Mouse (Mus musculus) heart, embryonic 13.5 days (tissue): ENCODE data around the gene Ptpdc1. TPM values are rescaled to one million over a fixed set of nuclear protein-coding genes. Genes with fewer than 3 reads are reported as not detected.

Experiments
- ATAC-seq: fragments of 200-750 bp; cut with Nextera tagmentation; 2 replicates; pipeline ENCODE4 v1.8.0; 2017; ENCODE audit warnings: moderate TSS enrichment; ENCODE audit not compliant: insufficient number of reproducible peaks, low FRiP score, low TSS enrichment; ENCODE audit errors: extremely low read depth
- H3K27ac ChIP-seq: fragments of 300-500 bp; sonication (generic); replicated peaks from 2 replicates; pipeline ENCODE4 v1.5.1; 2015; ENCODE audit warnings: moderate library complexity, mild to moderate bottlenecking, inconsistent platforms
- H3K27me3 ChIP-seq: fragments of 300-500 bp; sonication (generic); replicated peaks from 2 replicates; pipeline ENCODE4 v1.6.1; 2015; ENCODE audit warnings: mild to moderate bottlenecking, inconsistent platforms
- H3K36me3 ChIP-seq: fragments of 300-500 bp; sonication (generic); 2 replicates; pipeline ENCODE4 v1.6.1; 2015; ENCODE audit warnings: mild to moderate bottlenecking, inconsistent platforms
- H3K4me1 ChIP-seq: fragments of 300-500 bp; sonication (generic); 2 replicates; pipeline ENCODE4 v1.6.1; 2015; ENCODE audit warnings: inconsistent platforms
- H3K4me2 ChIP-seq: fragments of 300-500 bp; sonication (generic); 2 replicates; pipeline ENCODE4 v1.6.1; 2015; ENCODE audit warnings: inconsistent platforms, mild to moderate bottlenecking, moderate library complexity
- H3K4me3 ChIP-seq: fragments of 300-500 bp; sonication (generic); 2 replicates; pipeline ENCODE4 v1.5.1; 2015; ENCODE audit warnings: moderate library complexity, mild to moderate bottlenecking, inconsistent platforms
- H3K9ac ChIP-seq: fragments of 300-500 bp; sonication (generic); 2 replicates; pipeline ENCODE4 v1.6.1; 2015; ENCODE audit warnings: inconsistent platforms, mild to moderate bottlenecking, moderate library complexity
- H3K9me3 ChIP-seq: fragments of 300-500 bp; sonication (generic); 2 replicates; pipeline ENCODE4 v1.6.1; 2016; ENCODE audit warnings: inconsistent platforms
- WGBS: fragments of 180-500 bp; shearing (Covaris S2); methylation state at CpG from one replicate; pipeline ENCODE4 v1.1.7; 2015; ENCODE audit warnings: mixed read lengths; 5-methylcytosine and 5-hydroxymethylcytosine counted together
- polyA plus RNA-seq: library from polyadenylated mRNA; unstranded; fragments of >200 nt; fragmentation: Nextera tagmentation; extraction: Ambion mirVana; gene quantifications from 2 replicates; pipeline ENCODE4 v1.2.1, GENCODE M21; 2015

Ptpdc1 gene
- polyA plus RNA-seq, 1 experiment from 2014 or later, result 6.6 TPM

- no peak overlapping the region for H3K4me3 ChIP-seq
- peaks cover 14% of the 10 kb centered on the region for H3K4me1 ChIP-seq
- H3K27me3 ChIP-seq, result no peaks in the 10 kb centered on the region
- no peak overlapping the region for H3K4me2 ChIP-seq
- H3K9ac ChIP-seq, result no peak overlapping the region
- H3K27ac ChIP-seq, result no peak overlapping the region
- H3K9me3 ChIP-seq, result no peaks in the 10 kb centered on the region
- WGBS, result 62% methylated on average over 10 of the region's 10 CpGs
- peaks cover 27% of the 10 kb centered on the region for H3K36me3 ChIP-seq
- no peak for ATAC-seq
Observed at GRCm38 (mm10) chr13:48582688-48583379, 42.6 kb downstream of the Ptpdc1 start.

- no peak for ATAC-seq
- H3K27ac ChIP-seq, result no peak overlapping the region
- peaks cover 35% of the 10 kb centered on the region for H3K4me1 ChIP-seq
- H3K4me2 ChIP-seq, result no peak overlapping the region
- no peak overlapping the region for H3K4me3 ChIP-seq
- no peaks in the 10 kb centered on the region for H3K9me3 ChIP-seq
- no peaks in the 10 kb centered on the region for H3K27me3 ChIP-seq
- 62% methylated on average over 4 of the region's 4 CpGs for WGBS
- H3K36me3 ChIP-seq, result peaks cover 12% of the 10 kb centered on the region
- H3K9ac ChIP-seq, result no peak overlapping the region
Observed at GRCm38 (mm10) chr13:48578616-48579015, 46.8 kb downstream of the Ptpdc1 start.

- Histone ChIP-seq H3K4me3 (no peak overlapping the region), H3K4me1 (peaks cover 43% of the 10 kb centered on the region), H3K27me3 (no peaks in the 10 kb centered on the region), H3K9ac (no peak overlapping the region), H3K36me3 (peaks cover 12% of the 10 kb centered on the region), H3K4me2 (peak overlapping the region; percentile 24), H3K27ac (no peak overlapping the region), H3K9me3 (no peaks in the 10 kb centered on the region)
- ATAC-seq, result no peak
- 23% methylated on average over 11 of the region's 11 CpGs for WGBS
Observed at GRCm38 (mm10) chr13:48577836-48578235, 47.6 kb downstream of the Ptpdc1 start.

GRCm38 (mm10) chr13:48577007-48577406 lies 48.5 kb downstream of the Ptpdc1 start:
- H3K36me3 ChIP-seq, result peaks cover 6% of the 10 kb centered on the region; the same call in 1 of the 2 replicates
- H3K9ac ChIP-seq, result 0 out of 2 replicates have a peak overlapping the region, but pooled peaks have one; percentile 7
- ATAC-seq, result no peak
- no peak overlapping the region for H3K4me3 ChIP-seq
- H3K27ac ChIP-seq, result no peak overlapping the region
- H3K4me1 ChIP-seq, result peaks cover 44% of the 10 kb centered on the region
- H3K9me3 ChIP-seq, result no peaks in the 10 kb centered on the region
- no peak overlapping the region for H3K4me2 ChIP-seq
- H3K27me3 ChIP-seq, result no peaks in the 10 kb centered on the region
- 58% methylated on average over 6 of the region's 6 CpGs for WGBS

GRCm38 (mm10) chr13:48574718-48575117 lies 50.7 kb downstream of the Ptpdc1 start:
- Histone ChIP-seq H3K9me3 (no peaks in the 10 kb centered on the region), H3K27me3 (no peaks in the 10 kb centered on the region), H3K4me2 (no peak overlapping the region), H3K9ac (no peak overlapping the region), H3K27ac (no peak overlapping the region), H3K4me1 (peaks cover 44% of the 10 kb centered on the region), H3K4me3 (no peak overlapping the region), H3K36me3 (0 out of 2 replicates have a peak, but pooled peaks cover 2% of the 10 kb centered on the region)
- ATAC-seq, result no peak
- 69% methylated on average over 6 of the region's 6 CpGs for WGBS

GRCm38 (mm10) chr13:48573525-48574355 lies 51.7 kb downstream of the Ptpdc1 start:
- H3K36me3 ChIP-seq, result 0 out of 2 replicates have a peak, but pooled peaks cover under 1% of the 10 kb centered on the region
- H3K4me2 ChIP-seq, result peak overlapping the region; percentile 43
- H3K27me3 ChIP-seq, result no peaks in the 10 kb centered on the region
- no peaks in the 10 kb centered on the region for H3K9me3 ChIP-seq
- H3K4me1 ChIP-seq, result peaks cover 49% of the 10 kb centered on the region
- ATAC-seq, result no peak
- no peak overlapping the region for H3K4me3 ChIP-seq
- peak overlapping the region; percentile 54 for H3K27ac ChIP-seq
- WGBS, result 40% methylated on average over 19 of the region's 19 CpGs
- peak overlapping the region; percentile 48 for H3K9ac ChIP-seq

GRCm38 (mm10) chr13:48572127-48572526 lies 53.3 kb downstream of the Ptpdc1 start:
- Histone ChIP-seq H3K27ac (no peak overlapping the region), H3K27me3 (no peaks in the 10 kb centered on the region), H3K4me2 (no peak overlapping the region), H3K4me3 (no peak overlapping the region), H3K36me3 (no peaks in the 10 kb centered on the region), H3K9me3 (no peaks in the 10 kb centered on the region), H3K4me1 (peaks cover 34% of the 10 kb centered on the region), H3K9ac (no peak overlapping the region)
- WGBS, result 51% methylated on average over 1 of the region's 1 CpGs
- ATAC-seq, result no peak

- Histone ChIP-seq H3K9ac (no peak overlapping the region), H3K9me3 (no peaks in the 10 kb centered on the region), H3K4me1 (peaks cover 32% of the 10 kb centered on the region), H3K36me3 (no peaks in the 10 kb centered on the region), H3K27ac (no peak overlapping the region), H3K4me2 (no peak overlapping the region), H3K4me3 (no peak overlapping the region), H3K27me3 (no peaks in the 10 kb centered on the region)
- no peak for ATAC-seq
- 62% methylated on average over 5 of the region's 5 CpGs for WGBS
Observed at GRCm38 (mm10) chr13:48571298-48571697, 54.2 kb downstream of the Ptpdc1 start.

- Histone ChIP-seq H3K4me1 (peaks cover 45% of the 10 kb centered on the region), H3K4me3 (no peak overlapping the region), H3K36me3 (no peaks in the 10 kb centered on the region), H3K9me3 (no peaks in the 10 kb centered on the region), H3K4me2 (no peak overlapping the region), H3K27ac (no peak overlapping the region), H3K9ac (no peak overlapping the region), H3K27me3 (no peaks in the 10 kb centered on the region)
- WGBS, result 58% methylated on average over 5 of the region's 5 CpGs
- no peak for ATAC-seq
Observed at GRCm38 (mm10) chr13:48569576-48570132, 55.8 kb downstream of the Ptpdc1 start.

- no peaks in the 10 kb centered on the region for H3K27me3 ChIP-seq
- H3K4me1 ChIP-seq, result peaks cover 27% of the 10 kb centered on the region
- no peaks in the 10 kb centered on the region for H3K9me3 ChIP-seq
- H3K27ac ChIP-seq, result no peak overlapping the region
- 81% methylated on average over 3 of the region's 3 CpGs for WGBS
- no peak overlapping the region for H3K4me2 ChIP-seq
- ATAC-seq, result no peak
- H3K4me3 ChIP-seq, result no peak overlapping the region
- H3K9ac ChIP-seq, result no peak overlapping the region
- H3K36me3 ChIP-seq, result no peaks in the 10 kb centered on the region
Observed at GRCm38 (mm10) chr13:48567646-48568045, 57.8 kb downstream of the Ptpdc1 start.

GRCm38 (mm10) chr13:48566116-48566935 lies 59.1 kb downstream of the Ptpdc1 start:
- Histone ChIP-seq H3K4me3 (no peak overlapping the region), H3K4me2 (peak overlapping the region; percentile 29), H3K27me3 (no peaks in the 10 kb centered on the region), H3K9ac (peak overlapping the region; percentile 73), H3K9me3 (no peaks in the 10 kb centered on the region), H3K27ac (peak overlapping the region; percentile 96), H3K36me3 (no peaks in the 10 kb centered on the region), H3K4me1 (peaks cover 27% of the 10 kb centered on the region)
- 14% methylated on average over 13 of the region's 13 CpGs for WGBS
- ATAC-seq, result no peak
